Mouse (Mus musculus): ENCODE results near the gene Kcnrg. TPM values are rescaled to one million over a fixed set of nuclear protein-coding genes. Genes with fewer than 3 reads are reported as not detected.
A peak's percentile ranks its signal among the peaks of the same experiment; 100 is the strongest.
"Not testable (repeated sequence)": the region's sequence is repeated elsewhere in the genome, so short reads cannot be mapped to it uniquely, and the experiment has no call there.

Gene Kcnrg
- 1 to 10 TPM in 1 of 4 experiments, under 1 TPM in 3; 0.42 to 1.2 (median 0.72) TPM for total RNA-seq (2022)

GRCm38 (mm10) chr14:61607157-61607556 lies at the start of gene Kcnrg:
Gene Kcnrg, plus strand, starts transcription at chr14:61607457.
- no peak for DNase-seq (ENCODE audit: low spot score in 2 of 2)

GRCm38 (mm10) chr14:61558901-61559300 lies 48.4 kb upstream of the Kcnrg start:
- no peak for DNase-seq (ENCODE audit: low spot score in 2 of 2)

- DNase-seq (ENCODE audit: low spot score in 2 of 2) = no peak
Measured at GRCm38 (mm10) chr14:61559856-61560255, 47.4 kb upstream of the Kcnrg start.

- not testable (repeated sequence) for DNase-seq (ENCODE audit: low spot score in 2 of 2)
Measured at GRCm38 (mm10) chr14:61566211-61566610, 41.0 kb upstream of the Kcnrg start.

GRCm38 (mm10) chr14:61569344-61569743 lies 37.9 kb upstream of the Kcnrg start:
- no peak for DNase-seq (ENCODE audit: low spot score in 2 of 2)

- DNase-seq (ENCODE audit: low spot score in 2 of 2) = peak; percentile 29 to 74
Measured at GRCm38 (mm10) chr14:61571366-61571765, 35.9 kb upstream of the Kcnrg start.

- DNase-seq (ENCODE audit: low spot score in 2 of 2) = no peak
Measured at GRCm38 (mm10) chr14:61572131-61572530, 35.1 kb upstream of the Kcnrg start.

GRCm38 (mm10) chr14:61575066-61575465 lies 32.2 kb upstream of the Kcnrg start:
- DNase-seq (ENCODE audit: low spot score in 2 of 2) = no peak

- no peak for DNase-seq (ENCODE audit: low spot score in 2 of 2)
Measured at GRCm38 (mm10) chr14:61575941-61576340, 31.3 kb upstream of the Kcnrg start.

- no peak for DNase-seq (ENCODE audit: low spot score in 2 of 2)
Measured at GRCm38 (mm10) chr14:61589288-61590065, 17.8 kb upstream of the Kcnrg start.

- DNase-seq (ENCODE audit: low spot score in 2 of 2) = no peak
Measured at GRCm38 (mm10) chr14:61596719-61597426, 10.4 kb upstream of the Kcnrg start.

GRCm38 (mm10) chr14:61597968-61598367 lies 9.3 kb upstream of the Kcnrg start, which contains the start of gene Trim13:
Gene Trim13, plus strand, starts transcription at chr14:61598247.
- no peak for DNase-seq (ENCODE audit: low spot score in 2 of 2)

GRCm38 (mm10) chr14:61599057-61599806 lies 8.0 kb upstream of the Kcnrg start:
- peak; percentile 84 to 87 for DNase-seq (ENCODE audit: low spot score in 2 of 2)

- DNase-seq (ENCODE audit: low spot score in 2 of 2) = no peak
Measured at GRCm38 (mm10) chr14:61601348-61601747, 5.9 kb upstream of the Kcnrg start.

- DNase-seq (ENCODE audit: low spot score in 2 of 2) = no peak
Measured at GRCm38 (mm10) chr14:61603069-61603755, 4.0 kb upstream of the Kcnrg start.

GRCm38 (mm10) chr14:61604081-61604480 lies 3.2 kb upstream of the Kcnrg start:
- no peak for DNase-seq (ENCODE audit: low spot score in 2 of 2)

- not testable (repeated sequence) for DNase-seq (ENCODE audit: low spot score in 2 of 2)
Measured at GRCm38 (mm10) chr14:61606088-61606487, 1.2 kb upstream of the Kcnrg start.

- DNase-seq (ENCODE audit: low spot score in 2 of 2) = no peak
Measured at GRCm38 (mm10) chr14:61611766-61612165, 4.5 kb downstream of the Kcnrg start.

GRCm38 (mm10) chr14:61613319-61613718 lies 6.1 kb downstream of the Kcnrg start:
- DNase-seq (ENCODE audit: low spot score in 2 of 2) = no peak

GRCm38 (mm10) chr14:61620371-61620770 lies 13.1 kb downstream of the Kcnrg start:
- no peak for DNase-seq (ENCODE audit: low spot score in 2 of 2)

GRCm38 (mm10) chr14:61635969-61636368 lies 28.7 kb downstream of the Kcnrg start:
- no peak for DNase-seq (ENCODE audit: low spot score in 2 of 2)
